Mouse (Mus musculus) testis, postnatal 14 days (tissue): ENCODE measurements around the gene Ten1.

Source experiments
- DNase-seq: peaks from one replicate; pipeline ENCODE4 v3.0.0; 2021; ENCODE audit warnings: low spot score

The Ten1 gene

DNA sequence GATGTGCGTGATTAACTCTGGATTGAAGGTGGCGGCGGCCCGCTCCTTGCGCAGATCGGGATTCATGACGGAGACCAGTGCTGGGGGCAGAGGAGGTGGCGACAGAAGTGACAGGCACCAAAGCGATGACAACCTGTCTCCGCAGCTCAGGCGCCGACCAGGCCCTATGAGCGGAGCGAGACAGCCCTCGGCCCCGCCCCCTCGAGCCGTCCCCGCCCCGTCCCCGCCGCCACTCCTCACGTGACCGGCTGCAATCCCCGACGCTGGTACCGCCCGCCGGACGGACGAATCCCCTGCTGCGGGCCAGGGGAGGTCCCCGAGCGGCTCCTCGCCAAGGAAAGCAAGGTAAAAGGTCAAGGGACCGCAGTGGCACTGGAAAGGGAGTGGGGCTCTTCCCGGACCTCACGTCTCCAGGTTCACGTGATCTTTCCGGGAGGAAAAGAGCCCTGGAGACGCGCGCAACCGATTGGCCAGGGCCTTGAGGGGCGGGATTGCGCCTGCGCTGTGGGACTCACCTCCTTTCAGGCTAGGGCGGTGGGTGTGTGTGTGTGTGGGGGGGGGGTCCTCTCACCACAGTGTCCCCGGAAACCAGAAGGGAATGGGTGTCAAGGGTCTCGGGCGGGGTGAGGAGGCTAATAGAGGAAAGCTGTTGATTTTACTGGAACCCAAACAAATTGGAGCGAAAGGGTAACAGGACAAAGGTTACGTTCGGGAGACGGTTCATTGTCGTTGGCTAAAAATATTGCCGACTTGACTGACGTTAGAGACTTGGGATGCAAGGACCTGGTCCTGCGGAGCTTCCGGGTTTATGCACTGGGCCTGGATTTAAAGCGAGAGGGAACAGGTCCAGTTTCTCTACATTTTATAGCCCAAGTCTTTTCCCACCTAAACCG is at the start of gene Ten1, which contains the start of gene Acox1:
Gene Ten1, plus strand, starts transcription at position 217 of the 893 bp plus-strand sequence.
Gene Acox1, minus strand, starts transcription at position 407 of the 893 bp plus-strand sequence.
- DNase-seq: peak; percentile 97

DNA sequence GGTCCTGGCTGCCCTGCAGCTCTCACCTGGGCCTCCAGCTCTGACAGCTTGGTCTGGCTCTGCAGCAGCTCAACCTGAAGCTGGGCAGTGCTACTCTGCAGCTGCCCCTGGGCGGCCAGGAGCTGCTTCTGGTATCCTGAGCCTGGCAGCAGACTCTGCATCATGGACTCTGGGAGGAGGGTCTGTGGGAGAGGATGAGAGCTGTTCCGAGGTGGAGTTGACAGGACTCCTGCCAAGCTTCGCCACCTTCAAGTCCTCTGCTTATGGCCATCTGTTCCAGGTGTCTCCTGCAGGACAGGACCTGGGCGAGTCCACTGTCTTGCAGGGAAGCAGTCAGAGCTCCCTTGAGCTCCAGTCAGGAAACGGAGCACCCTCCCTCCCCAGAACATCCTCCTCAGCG is 49.3 kb upstream of the Ten1 start:
- no peak for DNase-seq

DNA sequence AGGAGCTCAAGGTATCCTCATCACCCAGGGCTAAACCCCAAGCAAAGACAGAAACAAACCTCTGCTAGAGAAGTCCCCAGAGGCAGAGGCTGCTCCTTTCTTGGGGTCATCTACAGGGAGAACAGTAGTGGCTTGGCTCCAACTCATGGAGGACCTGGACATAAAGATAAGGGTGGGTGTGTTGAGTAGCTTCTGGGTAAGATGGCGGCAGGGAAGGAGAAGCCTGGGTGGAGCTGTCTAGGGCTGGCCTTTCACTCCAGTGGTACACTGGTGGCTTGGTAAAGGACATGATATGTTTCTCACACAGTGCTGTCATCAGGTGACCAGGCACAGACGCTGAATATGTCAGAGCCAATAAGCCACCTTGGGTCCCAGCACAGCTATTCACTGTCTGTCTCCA is 47.7 kb upstream of the Ten1 start:
- no peak for DNase-seq

DNA sequence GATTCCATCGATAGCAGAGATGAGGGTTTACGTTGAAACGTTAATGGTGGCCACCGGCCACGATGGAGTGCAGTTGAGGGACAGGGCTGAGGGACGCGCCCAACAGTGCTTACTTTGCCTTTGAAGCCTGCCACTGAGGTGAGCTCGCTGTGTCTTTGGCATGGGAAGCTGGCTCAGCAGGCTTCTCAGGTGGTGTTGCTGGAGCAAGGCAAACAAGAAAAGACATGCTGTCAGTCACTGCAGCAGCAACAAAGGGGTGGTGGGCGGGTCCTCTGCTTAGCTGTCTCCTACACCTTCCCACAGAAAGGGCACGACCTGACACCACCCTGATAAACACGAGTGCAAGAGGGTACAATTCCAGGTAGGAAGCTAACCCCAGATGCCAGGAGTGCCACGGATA is 37.3 kb upstream of the Ten1 start:
- DNase-seq: no peak

DNA sequence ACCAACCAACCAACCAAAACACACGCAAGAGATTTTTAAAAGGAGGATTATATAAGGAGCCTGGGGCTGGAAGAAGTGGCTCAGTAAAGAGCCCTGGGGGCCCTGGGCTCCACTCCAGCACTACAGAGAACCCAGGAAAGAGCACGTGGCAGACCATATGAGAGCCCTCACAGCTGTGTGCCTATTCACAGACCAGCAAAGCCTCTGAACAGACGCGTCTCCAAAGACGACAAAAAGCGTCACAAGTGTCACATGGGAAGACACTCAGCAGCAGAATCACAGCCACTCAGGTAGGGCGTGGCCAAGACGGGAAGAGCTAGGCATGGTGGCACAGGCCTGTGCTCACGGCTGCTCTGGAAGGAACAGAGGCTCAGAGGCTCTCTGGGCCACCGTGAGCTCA is 36.5 kb upstream of the Ten1 start:
- DNase-seq: no peak

DNA sequence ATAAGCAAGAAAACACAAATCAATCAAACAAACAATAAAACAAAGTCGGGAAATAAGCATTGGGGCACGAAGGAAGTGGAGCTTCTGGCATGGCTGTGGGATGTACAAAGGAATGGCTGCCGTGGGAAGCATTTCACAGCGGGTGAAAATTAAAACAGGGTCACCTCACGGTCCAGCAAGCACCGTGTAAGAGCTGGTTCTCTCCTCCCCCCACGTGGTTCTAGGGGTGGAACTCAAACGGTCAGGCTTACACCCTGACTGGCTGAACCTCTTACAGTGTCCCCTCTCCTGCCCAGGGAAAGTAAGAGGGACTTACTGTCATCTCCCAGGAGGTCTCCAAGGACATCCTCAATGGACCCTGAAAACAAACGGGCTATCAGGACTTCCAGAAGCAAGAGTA is 35.7 kb upstream of the Ten1 start:
- DNase-seq: no peak

DNA sequence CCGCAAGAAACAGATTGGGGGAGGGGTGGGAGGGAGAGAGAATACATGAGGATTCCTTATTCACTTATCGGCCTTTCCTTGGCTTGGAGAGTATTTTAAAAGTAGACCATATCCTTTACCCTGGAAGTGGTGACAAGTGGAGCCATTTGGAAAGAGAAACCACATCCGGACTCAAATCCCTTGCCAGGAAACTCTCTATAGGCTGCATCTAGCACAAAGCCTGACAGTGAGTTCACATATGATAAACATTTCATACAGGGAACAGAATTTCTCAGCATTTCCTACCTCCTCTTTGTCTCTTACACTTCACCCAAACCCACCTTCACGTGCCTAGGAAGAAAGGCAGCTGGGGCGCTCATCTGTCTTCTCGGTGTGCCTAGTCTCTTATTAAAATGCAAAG is 31.4 kb upstream of the Ten1 start:
- no peak for DNase-seq

DNA sequence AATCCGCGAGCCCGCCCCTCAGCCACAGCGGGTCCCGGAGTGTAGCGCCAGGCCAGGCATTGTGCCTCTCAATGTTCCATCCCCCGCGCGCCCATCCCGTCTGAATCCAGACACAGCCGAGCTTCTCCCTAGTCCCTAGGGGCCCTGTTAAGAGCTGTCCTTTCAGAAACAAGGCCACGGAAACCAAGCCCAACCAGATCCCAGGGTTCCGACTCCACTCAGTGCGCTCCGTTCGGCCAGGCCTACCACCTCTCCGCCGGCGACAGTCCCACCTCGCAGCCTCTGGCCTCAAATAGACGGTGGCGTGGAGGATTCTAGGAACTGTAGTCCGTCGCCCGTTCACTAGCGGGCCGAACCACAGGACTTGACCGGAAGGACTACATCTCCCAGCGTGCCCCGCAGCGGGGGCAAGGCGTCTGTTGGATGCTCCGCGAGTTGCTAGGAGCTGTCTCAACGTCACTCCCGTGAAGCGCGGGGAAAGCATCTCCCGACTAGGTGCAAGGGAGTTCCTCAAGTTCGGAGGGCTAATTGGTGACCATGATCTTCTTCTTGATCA is 30.7 kb upstream of the Ten1 start, which contains the start of gene Fbf1:
Gene Fbf1, minus strand, starts transcription at position 283 of the 556 bp plus-strand sequence.
- peak; percentile 95 for DNase-seq

DNA sequence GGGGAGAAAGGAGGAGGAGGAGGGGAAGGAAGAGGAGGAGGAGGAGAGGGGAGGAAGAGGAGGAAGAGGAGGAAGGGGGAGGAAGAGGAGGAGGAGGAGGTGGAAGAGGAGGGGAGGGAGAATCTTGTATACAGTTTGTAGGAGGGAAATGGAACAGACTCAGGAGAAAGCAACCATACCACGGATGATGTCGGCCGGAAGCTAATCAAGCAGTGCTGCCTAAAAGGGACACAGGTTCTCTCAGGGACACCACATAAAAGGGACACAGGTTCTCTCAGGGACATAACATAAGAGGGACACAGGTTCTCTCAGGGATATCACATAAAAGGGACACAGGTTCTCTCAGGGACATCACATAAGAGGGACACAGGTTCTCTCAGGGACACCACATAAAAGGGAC is 29.4 kb upstream of the Ten1 start:
- no peak for DNase-seq

DNA sequence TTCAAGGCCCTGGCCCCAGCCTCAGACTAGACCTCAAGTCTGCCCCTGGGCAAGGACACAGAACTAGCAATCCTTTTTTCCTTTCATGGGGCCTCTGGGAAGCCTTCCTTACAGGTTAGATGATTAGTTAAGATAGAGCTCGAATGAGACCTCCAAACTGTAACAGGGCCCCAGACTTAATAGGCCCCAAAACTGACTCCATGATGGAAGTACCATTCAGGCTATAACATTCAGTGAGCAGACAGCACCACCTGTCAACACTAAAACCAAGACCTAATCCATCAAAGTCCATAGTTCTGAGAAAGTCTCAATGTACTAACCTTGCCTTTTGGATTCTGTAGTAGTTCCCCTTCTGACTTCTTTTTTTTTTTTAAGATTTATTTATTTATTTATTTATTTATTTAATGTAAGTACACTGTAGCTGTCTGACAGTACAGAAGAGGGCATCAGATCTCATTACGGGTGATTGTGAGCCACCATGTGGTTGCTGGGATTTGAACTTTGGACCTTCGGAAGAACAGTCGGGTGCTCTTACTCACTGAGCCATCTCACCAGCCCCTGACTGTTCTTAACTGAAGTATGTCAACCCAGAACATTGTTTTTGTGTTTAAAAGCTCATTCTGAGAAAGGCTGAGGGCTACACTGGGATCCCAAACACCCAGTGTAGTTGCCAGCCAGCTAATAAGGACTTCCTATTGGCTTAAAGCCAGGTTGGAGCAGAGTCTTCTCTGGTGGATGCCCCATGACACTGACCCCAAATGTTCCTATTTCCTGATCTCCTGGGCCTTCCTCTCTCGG is 28.5 kb upstream of the Ten1 start:
- no peak for DNase-seq

DNA sequence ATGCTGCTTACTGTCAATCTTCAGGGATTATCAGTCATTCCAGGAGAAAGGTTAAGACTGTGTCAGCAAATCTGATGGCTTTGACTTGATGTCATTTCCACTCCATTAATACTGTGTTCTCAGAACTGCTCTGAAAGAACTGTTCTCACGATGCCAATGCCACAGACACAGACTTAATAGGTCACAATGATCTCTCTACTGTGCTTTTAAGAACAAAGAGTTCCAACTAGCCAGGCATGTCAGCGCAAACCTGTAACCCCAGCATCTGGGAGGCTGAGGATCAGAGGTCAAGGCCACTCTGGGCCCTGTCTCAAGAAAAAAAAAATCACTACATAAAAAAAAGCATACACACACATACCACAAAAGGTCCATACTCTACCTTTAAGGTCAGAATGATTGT is 26.7 kb upstream of the Ten1 start:
- DNase-seq: no peak

DNA sequence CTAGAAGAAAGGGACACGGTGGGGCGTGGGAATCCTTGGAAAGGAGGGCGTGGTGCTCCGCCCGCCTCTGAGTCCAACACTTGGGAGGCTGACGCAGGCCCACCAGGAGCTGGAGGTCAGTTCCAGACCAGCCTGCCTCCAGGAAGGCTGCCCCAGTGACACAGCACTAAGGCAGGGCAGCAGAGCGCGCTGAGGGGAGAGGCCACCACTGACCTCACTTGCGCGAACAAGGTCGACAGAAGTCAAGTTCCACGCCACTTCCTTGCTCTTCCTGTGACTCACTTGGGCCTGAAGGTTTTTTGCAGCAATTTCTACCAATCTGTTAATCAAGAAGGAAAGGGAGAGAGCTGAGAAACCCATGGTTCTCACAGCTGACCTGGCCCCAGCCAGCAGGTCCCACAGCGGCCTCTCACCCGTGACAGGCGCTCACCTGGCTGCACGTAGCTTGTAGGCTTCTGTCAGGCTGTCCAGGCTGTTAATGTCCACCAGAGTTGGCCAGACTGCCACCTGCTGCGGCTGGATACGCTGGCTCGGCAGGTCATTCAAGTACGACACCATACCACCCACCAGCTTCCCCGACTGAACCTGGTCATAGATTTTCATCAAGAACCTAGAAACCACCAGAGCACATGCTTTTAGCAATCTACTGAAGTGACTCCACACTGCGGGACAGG is 23.7 kb upstream of the Ten1 start:
- no peak for DNase-seq

DNA sequence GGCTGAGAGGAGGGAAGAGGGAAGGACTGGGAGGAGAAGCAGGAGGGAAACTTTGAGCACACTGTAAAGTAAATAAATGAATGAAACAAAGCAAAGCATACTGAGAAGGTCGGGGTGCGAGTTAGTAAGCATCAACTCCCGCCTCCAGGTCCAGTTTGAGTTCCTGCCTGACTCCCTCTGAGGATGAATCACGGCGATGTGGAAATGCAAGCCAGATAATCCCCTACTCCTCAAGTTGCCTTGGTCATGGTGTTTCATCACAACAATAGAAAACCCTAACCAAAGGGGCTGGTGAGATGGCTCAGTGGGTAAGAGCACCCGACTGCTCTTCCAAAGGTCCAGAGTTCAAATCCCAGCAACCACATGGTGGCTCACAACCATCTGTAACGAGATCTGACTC is 22.6 kb upstream of the Ten1 start:
- DNase-seq: no peak

DNA sequence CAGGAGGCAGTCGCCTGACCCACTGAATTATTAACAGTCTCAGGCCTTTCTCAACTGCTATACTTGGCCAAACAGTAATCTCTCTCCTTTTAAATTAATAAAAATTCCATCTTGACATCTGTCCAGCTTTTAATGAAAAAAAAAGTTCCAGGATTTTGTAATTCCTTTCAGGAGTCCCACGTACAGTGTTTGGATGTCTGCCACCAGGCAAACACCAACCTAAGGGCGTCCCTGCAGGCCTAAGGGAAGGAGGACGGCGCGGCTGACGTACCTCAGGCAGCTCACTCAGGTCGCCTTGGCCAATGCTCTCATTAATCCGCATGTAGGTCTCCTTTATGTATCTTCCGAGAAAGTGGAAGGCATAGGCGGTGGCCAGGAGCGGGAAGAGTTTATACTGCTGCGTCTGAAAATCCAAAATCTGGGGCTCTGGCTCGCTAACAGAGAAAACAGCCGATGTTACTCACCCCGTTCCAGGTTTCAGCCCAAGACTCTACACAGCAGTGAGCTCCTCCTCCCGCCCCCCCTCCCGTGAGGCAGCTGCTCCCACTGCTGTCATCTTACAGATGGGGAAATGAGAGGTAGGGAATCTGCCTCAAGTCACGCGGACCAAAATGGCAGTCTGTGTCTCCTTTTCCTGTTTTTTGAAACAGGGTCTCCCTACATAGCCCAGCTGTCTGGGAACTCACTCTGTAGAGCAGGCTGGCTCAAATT is 20.1 kb upstream of the Ten1 start:
- no peak for DNase-seq

DNA sequence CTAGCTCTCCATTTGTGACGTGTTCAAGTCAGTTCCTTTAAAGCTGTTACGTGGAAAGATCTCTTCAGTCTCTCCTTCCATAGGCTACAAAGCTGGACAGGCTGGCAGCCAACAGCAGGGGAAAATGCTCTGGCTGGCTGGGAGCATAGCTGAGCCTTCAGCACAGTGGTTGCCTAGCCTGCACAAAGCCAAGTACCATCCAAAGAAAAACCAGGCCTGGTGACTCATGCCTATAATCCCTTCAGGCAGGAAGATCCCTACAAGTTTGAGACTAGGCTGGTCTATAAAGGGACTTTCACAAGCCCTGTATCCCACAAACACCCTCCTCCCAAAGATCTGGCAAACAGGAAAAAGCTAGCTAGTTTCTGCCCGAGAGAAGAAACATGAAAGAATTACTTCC is 12.8 kb upstream of the Ten1 start:
- no peak for DNase-seq

DNA sequence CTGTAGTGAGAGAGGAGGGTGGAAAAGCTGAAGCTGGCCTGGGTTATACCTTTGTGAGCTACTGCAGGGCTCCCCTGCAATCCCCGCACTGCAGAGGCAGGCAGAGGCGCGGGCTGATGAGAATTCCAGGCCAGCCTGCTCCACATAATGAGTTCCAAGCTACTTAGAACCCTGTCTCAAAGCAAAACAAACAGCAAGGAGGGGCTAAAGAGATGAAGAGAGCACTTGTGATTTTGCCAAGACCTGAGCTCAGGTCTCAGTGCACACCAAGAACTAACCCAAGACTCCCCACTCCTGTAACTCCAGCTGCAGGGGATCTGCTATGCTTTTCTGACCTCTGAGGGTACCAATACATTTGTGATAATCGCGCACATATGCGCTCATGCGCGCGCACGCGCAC is 12.3 kb upstream of the Ten1 start:
- no peak for DNase-seq

DNA sequence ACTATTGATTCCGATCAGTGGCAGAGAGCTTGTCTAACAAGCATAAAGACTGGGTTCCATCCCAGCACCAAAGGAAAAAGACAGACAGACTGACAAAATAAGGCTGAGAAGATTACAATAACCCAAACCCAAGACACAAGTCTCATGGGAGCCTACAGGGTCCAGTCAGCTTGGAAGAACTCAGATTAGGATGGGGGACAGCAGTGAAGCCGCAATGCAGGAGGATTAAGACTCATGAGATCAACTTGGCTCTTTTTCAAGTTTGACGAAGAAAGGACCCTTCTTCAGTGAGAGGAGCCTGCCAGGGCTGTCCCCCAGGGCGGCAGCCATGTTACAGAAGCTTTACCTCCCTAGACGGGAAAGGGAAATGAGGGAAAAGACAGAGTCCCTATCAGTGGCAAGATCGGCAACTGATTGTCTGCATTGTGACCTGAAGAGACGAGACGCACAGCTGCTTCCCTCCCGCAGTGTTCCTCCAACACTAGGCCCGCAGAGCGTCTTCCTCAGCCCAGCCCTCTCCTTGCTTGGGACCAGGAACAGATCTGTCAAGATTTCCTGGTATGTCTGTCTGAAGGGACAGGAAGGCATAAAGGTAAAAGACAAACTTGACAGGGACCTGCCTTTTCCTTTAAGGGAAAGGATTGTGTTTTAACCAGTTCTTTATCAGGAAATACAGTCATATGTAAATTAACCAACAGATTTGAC is 11.3 kb upstream of the Ten1 start:
- DNase-seq: no peak

DNA sequence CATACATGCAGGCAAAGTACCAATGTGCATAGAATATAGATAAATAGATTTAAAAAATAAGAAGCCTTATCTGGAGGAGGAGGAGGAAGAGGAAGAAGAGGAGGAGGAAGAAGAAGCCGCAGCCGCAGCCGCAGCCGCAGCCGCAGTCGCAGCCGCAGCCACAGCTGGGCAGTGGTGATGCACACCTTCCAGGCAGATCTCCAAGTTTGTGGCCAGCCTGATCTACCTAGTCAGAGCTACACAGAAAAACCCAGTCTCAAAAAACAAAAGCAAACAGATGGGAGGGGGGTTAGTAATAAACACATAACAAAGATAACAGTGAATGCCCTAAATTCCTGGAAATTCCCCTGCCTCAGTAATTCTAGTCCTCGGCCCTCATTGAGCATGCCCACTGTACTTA is 4.0 kb upstream of the Ten1 start:
- no peak for DNase-seq

DNA sequence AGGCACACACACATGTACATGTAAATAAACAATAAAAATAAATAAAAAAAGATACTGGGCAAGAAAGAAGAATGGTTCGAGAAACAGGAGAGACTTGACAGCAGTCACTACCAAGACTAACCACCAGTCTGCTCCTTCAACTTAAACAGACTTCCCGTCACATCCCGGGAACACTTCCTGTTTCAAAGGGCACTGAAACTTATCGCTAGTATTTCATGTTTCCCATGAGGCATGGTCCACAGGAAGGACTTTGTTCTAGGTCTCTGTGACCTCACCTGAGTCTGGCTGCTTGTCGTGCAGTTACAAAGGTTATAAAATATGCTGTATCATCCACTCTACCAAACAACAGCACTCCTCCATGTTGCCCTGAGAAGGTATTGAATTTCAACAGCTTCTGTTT is 3.4 kb upstream of the Ten1 start:
- DNase-seq: no peak

DNA sequence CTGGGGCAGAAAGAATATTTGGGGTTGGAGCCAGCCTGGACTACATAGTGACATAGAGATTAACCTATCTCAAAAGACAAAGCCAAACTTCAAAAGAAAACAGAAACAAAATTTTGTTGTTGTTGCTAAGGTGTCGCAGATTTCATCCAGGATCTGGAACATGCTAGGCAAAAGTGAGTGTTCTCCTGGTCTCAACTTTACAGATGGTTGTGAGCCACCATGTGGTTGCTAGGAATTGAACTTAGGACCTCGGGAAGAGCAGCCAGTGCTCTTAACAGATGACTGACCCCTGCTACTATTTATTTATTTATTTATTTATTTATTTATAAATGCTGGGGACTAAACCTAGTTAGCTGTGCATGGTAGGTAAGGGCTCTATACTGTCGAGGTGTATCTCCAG is 2.3 kb upstream of the Ten1 start:
- DNase-seq: no peak
